ENCODE assay signal across 7 mouse cellular contexts in the genomic region with DNA sequence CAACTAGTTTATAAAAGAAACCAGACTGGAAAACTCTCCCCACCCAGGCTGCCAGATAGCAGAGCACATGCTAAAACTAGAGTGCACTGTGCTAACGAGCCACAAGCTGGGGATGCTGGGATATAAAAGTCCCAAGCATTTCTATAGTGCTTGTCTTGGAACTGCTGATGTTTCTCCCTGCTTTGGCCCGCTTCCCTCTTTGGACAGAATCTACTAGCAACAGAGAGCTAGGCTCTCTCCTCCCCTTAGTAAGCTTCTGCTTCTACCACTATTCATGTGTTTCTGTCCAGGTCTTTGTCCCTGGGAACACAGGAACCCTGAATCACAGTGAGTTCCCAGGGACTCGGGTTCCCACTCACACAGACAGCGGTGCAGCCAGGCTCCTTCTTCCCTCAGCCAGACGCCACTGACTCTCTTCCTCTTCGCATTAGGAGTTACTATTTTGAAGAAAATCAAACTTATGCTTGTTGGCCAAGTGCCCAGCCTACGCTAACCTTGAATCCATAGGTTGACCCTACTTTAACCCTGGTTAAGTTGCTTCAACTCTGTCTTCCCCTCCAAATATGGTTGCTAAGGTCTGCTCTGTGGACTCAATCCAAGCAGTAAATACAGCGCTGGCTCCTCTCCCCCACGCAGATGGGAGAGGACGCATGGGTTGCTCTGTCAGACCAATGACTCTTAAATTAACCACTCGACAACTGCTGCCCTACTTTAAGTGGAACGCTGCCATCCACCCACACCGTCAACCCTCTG.
DNase-seq lines count a peak whose midpoint lies in the region; ATAC-seq and TF ChIP-seq lines count a peak whose summit lies in the region.

No protein-coding gene starts in this region.

- peak; percentile 61 for DNase-seq in midbrain, postnatal 0 days (ENCODE audit: low spot score)
- DNase-seq in midbrain, embryonic 10.5 days (ENCODE audit: low spot score) = no peak
- DNase-seq in cerebellum, postnatal 36 days = peak; percentile 51 to 53
- peak; percentile 59 to 78 for DNase-seq in left cerebral cortex, adult 18-20 months (ENCODE audit: low spot score in 2 of 2)
- peak; percentile 35 for DNase-seq in right cerebral cortex, postnatal 25 days

- H3K9ac ChIP-seq in midbrain, postnatal 0 days (replicated peaks; ENCODE audit: low read length, poor library complexity, severe bottlenecking) = no peak overlapping the region
- 0 out of 2 replicates have a peak overlapping the region, but pooled peaks have one; percentile 13 for H3K9ac ChIP-seq in heart, embryonic 16.5 days (ENCODE audit: low read length)

- ATAC-seq in midbrain, postnatal 0 days (ENCODE audit: low FRiP score) = no peak
- peak; percentile 41; the same call in 1 of the 2 replicates for ATAC-seq in heart, embryonic 16.5 days (replicated peaks; ENCODE audit: extremely low read depth, insufficient read depth, low FRiP score)
- ATAC-seq in activated CD4-positive, CD25-positive, alpha-beta regulatory T cell, adult 4 months = no peak

- no peaks in the 10 kb centered on the region for H3K36me3 ChIP-seq in midbrain, postnatal 0 days (ENCODE audit: insufficient read depth, low read length)
- H3K36me3 ChIP-seq in midbrain, embryonic 10.5 days = no peaks in the 10 kb centered on the region
- no peaks in the 10 kb centered on the region for H3K36me3 ChIP-seq in heart, embryonic 16.5 days (ENCODE audit: control insufficient read depth, insufficient read depth)

- no peak overlapping the region for H3K4me2 ChIP-seq in midbrain, postnatal 0 days (ENCODE audit: low read depth, low read length, poor library complexity, severe bottlenecking)
- H3K4me2 ChIP-seq in heart, embryonic 16.5 days (ENCODE audit: low read depth, low read length) = peak overlapping the region; percentile 19; the same call in 1 of the 2 replicates

- no peak for TF ChIP-seq CTCF in midbrain, postnatal 0 days (IDR thresholded peaks at IDR 0.05)

- H3K27me3 ChIP-seq in midbrain, postnatal 0 days (ENCODE audit: insufficient read depth, low read length) = no peaks in the 10 kb centered on the region
- H3K27me3 ChIP-seq in midbrain, embryonic 10.5 days (ENCODE audit: low read depth, poor library complexity, severe bottlenecking) = no peaks in the 10 kb centered on the region; the same call in 1 of the 2 replicates
- no peaks in the 10 kb centered on the region for H3K27me3 ChIP-seq in heart, embryonic 16.5 days (ENCODE audit: control insufficient read depth, insufficient read depth, low read length)

- no peaks in the 10 kb centered on the region for H3K9me3 ChIP-seq in midbrain, postnatal 0 days (ENCODE audit: low read length)
- peaks cover 5% of the 10 kb centered on the region for H3K9me3 ChIP-seq in midbrain, embryonic 10.5 days (replicated peaks)
- H3K9me3 ChIP-seq in heart, embryonic 16.5 days (replicated peaks; ENCODE audit: control insufficient read depth, low read length) = no peaks in the 10 kb centered on the region

- H3K4me1 ChIP-seq in midbrain, postnatal 0 days (ENCODE audit: insufficient read depth, low read length) = no peaks in the 10 kb centered on the region
- H3K4me1 ChIP-seq in midbrain, embryonic 10.5 days = peaks cover 4% of the 10 kb centered on the region; the same call in 1 of the 2 replicates
- H3K4me1 ChIP-seq in heart, embryonic 16.5 days (ENCODE audit: control insufficient read depth, insufficient read depth, low read length) = peaks cover 15% of the 10 kb centered on the region; the same call in 1 of the 2 replicates

- H3K27ac ChIP-seq in midbrain, postnatal 0 days (ENCODE audit: low read depth, low read length) = no peak overlapping the region
- no peak overlapping the region; the same call in 1 of the 2 replicates for H3K27ac ChIP-seq in midbrain, embryonic 10.5 days (replicated peaks)
- peak overlapping the region; percentile 69 for H3K27ac ChIP-seq in heart, embryonic 16.5 days (ENCODE audit: low read length)

- WGBS in midbrain, postnatal 0 days = 67% methylated on average over 13 of the region's 13 CpGs
- 82% methylated on average over 13 of the region's 13 CpGs for WGBS in midbrain, embryonic 10.5 days
- 41% methylated on average over 13 of the region's 13 CpGs for WGBS in heart, embryonic 16.5 days

- H3K4me3 ChIP-seq in midbrain, postnatal 0 days (ENCODE audit: low read depth, low read length) = no peak overlapping the region
- H3K4me3 ChIP-seq in midbrain, embryonic 10.5 days = no peak overlapping the region
- H3K4me3 ChIP-seq in heart, embryonic 16.5 days (ENCODE audit: low read length) = no peak overlapping the region
